Mouse (Mus musculus): ENCODE results near the gene Cldn9. TPM values are rescaled to one million over a fixed set of nuclear protein-coding genes. Genes with fewer than 3 reads are reported as not detected.

The Cldn9 gene
- total and polyA plus RNA-seq, 2 experiments = not detected

GRCm38 (mm10) chr17:23704741-23705140 lies 20.9 kb upstream of the Cldn9 start:
- H3K9ac ChIP-seq (ENCODE audit: low read depth, low read length) = no peak overlapping the region
- no peak for DNase-seq (ENCODE audit: extremely low read depth, low read depth, low spot score)
- H3K79me2 ChIP-seq (ENCODE audit: control insufficient read depth, insufficient read depth, low read length) = no peaks in the 10 kb centered on the region
- no peaks in the 10 kb centered on the region for H3K36me3 ChIP-seq (ENCODE audit: control insufficient read depth, insufficient read depth, low read length)
- no peaks in the 10 kb centered on the region for H3K4me1 ChIP-seq (ENCODE audit: control insufficient read depth, insufficient read depth, low read length)
- no peak overlapping the region for H3K4me3 ChIP-seq (ENCODE audit: insufficient read depth, low read depth, low read length)
- WGBS = 71% methylated on average over 7 of the region's 7 CpGs
- TF ChIP-seq POLR2A (IDR thresholded peaks at IDR 0.05; ENCODE audit: extremely low read depth, insufficient read depth, low read length) (no peak), CTCF (IDR thresholded peaks at IDR 0.05; ENCODE audit: low read depth, low read length) (no peak)
- no peaks in the 10 kb centered on the region; the same call in 1 of the 2 replicates for H3K27me3 ChIP-seq (ENCODE audit: control insufficient read depth, insufficient read depth, low read length)
- no peak overlapping the region for H3K27ac ChIP-seq (replicated peaks; ENCODE audit: insufficient read depth, low read depth, low read length)

GRCm38 (mm10) chr17:23703301-23703700 lies 19.5 kb upstream of the Cldn9 start:
- Histone ChIP-seq H3K27me3 (ENCODE audit: control insufficient read depth, insufficient read depth, low read length) (no peaks in the 10 kb centered on the region; the same call in 1 of the 2 replicates), H3K36me3 (ENCODE audit: control insufficient read depth, insufficient read depth, low read length) (no peaks in the 10 kb centered on the region), H3K79me2 (ENCODE audit: control insufficient read depth, insufficient read depth, low read length) (no peaks in the 10 kb centered on the region), H3K27ac (replicated peaks; ENCODE audit: insufficient read depth, low read depth, low read length) (no peak overlapping the region), H3K9ac (ENCODE audit: low read depth, low read length) (no peak overlapping the region), H3K4me1 (ENCODE audit: control insufficient read depth, insufficient read depth, low read length) (no peaks in the 10 kb centered on the region), H3K4me3 (ENCODE audit: insufficient read depth, low read depth, low read length) (no peak overlapping the region)
- 89% methylated on average over 9 of the region's 9 CpGs for WGBS
- TF ChIP-seq POLR2A (IDR thresholded peaks at IDR 0.05; ENCODE audit: extremely low read depth, insufficient read depth, low read length) = no peak
- TF ChIP-seq CTCF (IDR thresholded peaks at IDR 0.05; ENCODE audit: low read depth, low read length) = no peak
- DNase-seq (ENCODE audit: extremely low read depth, low read depth, low spot score) = no peak

GRCm38 (mm10) chr17:23700079-23700478 lies 16.3 kb upstream of the Cldn9 start:
- Histone ChIP-seq H3K27ac (replicated peaks; ENCODE audit: insufficient read depth, low read depth, low read length) (no peak overlapping the region), H3K36me3 (ENCODE audit: control insufficient read depth, insufficient read depth, low read length) (no peaks in the 10 kb centered on the region), H3K79me2 (ENCODE audit: control insufficient read depth, insufficient read depth, low read length) (no peaks in the 10 kb centered on the region), H3K27me3 (ENCODE audit: control insufficient read depth, insufficient read depth, low read length) (peaks cover 2% of the 10 kb centered on the region; the same call in 1 of the 2 replicates), H3K9ac (ENCODE audit: low read depth, low read length) (peak overlapping the region; percentile 68), H3K4me1 (ENCODE audit: control insufficient read depth, insufficient read depth, low read length) (no peaks in the 10 kb centered on the region), H3K4me3 (ENCODE audit: insufficient read depth, low read depth, low read length) (peak overlapping the region; percentile 55)
- under 1% methylated on average over 28 of the region's 28 CpGs for WGBS
- DNase-seq (ENCODE audit: extremely low read depth, low read depth, low spot score) = peak; percentile 91
- TF ChIP-seq POLR2A (IDR thresholded peaks at IDR 0.05; ENCODE audit: extremely low read depth, insufficient read depth, low read length) (no peak), CTCF (IDR thresholded peaks at IDR 0.05; ENCODE audit: low read depth, low read length) (peak; percentile 86)

- Histone ChIP-seq H3K4me3 (ENCODE audit: insufficient read depth, low read depth, low read length) (peak overlapping the region; percentile 55), H3K9ac (ENCODE audit: low read depth, low read length) (peak overlapping the region; percentile 68), H3K4me1 (ENCODE audit: control insufficient read depth, insufficient read depth, low read length) (no peaks in the 10 kb centered on the region), H3K27me3 (ENCODE audit: control insufficient read depth, insufficient read depth, low read length) (0 out of 2 replicates have a peak, but pooled peaks cover 2% of the 10 kb centered on the region), H3K27ac (replicated peaks; ENCODE audit: insufficient read depth, low read depth, low read length) (no peak overlapping the region), H3K79me2 (ENCODE audit: control insufficient read depth, insufficient read depth, low read length) (no peaks in the 10 kb centered on the region), H3K36me3 (ENCODE audit: control insufficient read depth, insufficient read depth, low read length) (no peaks in the 10 kb centered on the region)
- peak; percentile 15 for DNase-seq (ENCODE audit: extremely low read depth, low read depth, low spot score)
- TF ChIP-seq POLR2A (IDR thresholded peaks at IDR 0.05; ENCODE audit: extremely low read depth, insufficient read depth, low read length) (no peak), CTCF (IDR thresholded peaks at IDR 0.05; ENCODE audit: low read depth, low read length) (no peak)
- WGBS = 2% methylated on average over 72 of the region's 101 CpGs
Observed at GRCm38 (mm10) chr17:23699131-23700077, 15.6 kb upstream of the Cldn9 start.

- Histone ChIP-seq H3K4me1 (ENCODE audit: control insufficient read depth, insufficient read depth, low read length) (no peaks in the 10 kb centered on the region), H3K27ac (replicated peaks; ENCODE audit: insufficient read depth, low read depth, low read length) (no peak overlapping the region), H3K4me3 (ENCODE audit: insufficient read depth, low read depth, low read length) (no peak overlapping the region), H3K79me2 (ENCODE audit: control insufficient read depth, insufficient read depth, low read length) (no peaks in the 10 kb centered on the region), H3K9ac (ENCODE audit: low read depth, low read length) (no peak overlapping the region), H3K27me3 (ENCODE audit: control insufficient read depth, insufficient read depth, low read length) (0 out of 2 replicates have a peak, but pooled peaks cover 2% of the 10 kb centered on the region), H3K36me3 (ENCODE audit: control insufficient read depth, insufficient read depth, low read length) (no peaks in the 10 kb centered on the region)
- no peak for TF ChIP-seq CTCF (IDR thresholded peaks at IDR 0.05; ENCODE audit: low read depth, low read length)
- no peak for TF ChIP-seq POLR2A (IDR thresholded peaks at IDR 0.05; ENCODE audit: extremely low read depth, insufficient read depth, low read length)
- WGBS = 66% methylated on average over 3 of the region's 3 CpGs
- DNase-seq (ENCODE audit: extremely low read depth, low read depth, low spot score) = no peak
Observed at GRCm38 (mm10) chr17:23695801-23696200, 12.0 kb upstream of the Cldn9 start.

All from liver, adult 2 months (tissue).